Mouse (Mus musculus) liver, adult 2 months (tissue): Measurements from ENCODE around the gene Rab3gap2.

Source experiments
- CTCF ChIP-seq: fragments of 200-500 bp; IDR thresholded peaks from 2 replicates; pipeline ENCODE4 v1.5.1; 2011; ENCODE audit warnings: low read depth, low read length, control low read depth
- POLR2A ChIP-seq: fragments of 200-500 bp; IDR thresholded peaks from 2 replicates; pipeline ENCODE4 v1.6.1; 2011; ENCODE audit warnings: low read length, control low read depth; ENCODE audit not compliant: insufficient read depth; ENCODE audit errors: extremely low read depth

DNA sequence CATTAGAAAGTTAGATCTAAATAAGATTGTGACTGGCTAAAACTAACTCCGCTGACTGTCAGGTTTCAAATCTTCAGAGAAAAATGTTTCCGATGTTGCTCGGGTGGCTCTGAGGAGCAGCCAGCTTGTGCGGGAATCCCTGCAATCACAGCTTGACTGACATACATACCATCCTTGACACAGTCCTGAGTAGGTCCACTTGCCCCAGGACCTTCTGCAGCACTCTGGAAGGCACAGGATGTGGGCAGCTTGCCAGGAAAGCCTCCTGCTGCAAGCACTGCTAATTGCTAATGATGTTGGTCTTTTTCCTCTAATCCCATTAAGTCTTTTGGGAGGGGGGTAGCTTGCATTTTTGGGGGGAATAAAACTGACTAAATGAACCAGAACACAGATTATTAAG lies 81.3 kb downstream of the Rab3gap2 start:
- TF ChIP-seq CTCF (no peak), POLR2A (no peak)
